Mouse (Mus musculus) embryonic facial prominence, embryonic 10.5 days (tissue): Measurements from ENCODE around the gene Carmil3. TPM values are rescaled to one million over a fixed set of nuclear protein-coding genes. Genes with fewer than 3 reads are reported as not detected.

Experiments used
- DNase-seq: peaks from one replicate; pipeline ENCODE4 v3.0.0-alpha.2; 2017; ENCODE audit warnings: low spot score
- H3K27ac ChIP-seq: fragments of 300-500 bp; sonication (generic); replicated peaks from 2 replicates; pipeline ENCODE4 v1.5.1; 2016; ENCODE audit warnings: mild to moderate bottlenecking
- H3K27me3 ChIP-seq: fragments of 300-500 bp; sonication (generic); replicated peaks from 2 replicates; pipeline ENCODE4 v1.6.1; 2016; ENCODE audit warnings: low read depth, mild to moderate bottlenecking; ENCODE audit not compliant: poor library complexity, severe bottlenecking
- H3K36me3 ChIP-seq: fragments of 300-500 bp; sonication (generic); replicated peaks from 2 replicates; pipeline ENCODE4 v1.6.1; 2016; ENCODE audit warnings: mild to moderate bottlenecking, moderate library complexity
- H3K4me1 ChIP-seq: fragments of 300-500 bp; sonication (generic); 2 replicates; pipeline ENCODE4 v1.6.1; 2016
- H3K4me3 ChIP-seq: fragments of 300-500 bp; sonication (generic); 2 replicates; pipeline ENCODE4 v1.5.1; 2016; ENCODE audit warnings: mild to moderate bottlenecking, moderate library complexity
- H3K9me3 ChIP-seq: fragments of 300-500 bp; sonication (generic); 2 replicates; pipeline ENCODE4 v1.6.1; 2016; ENCODE audit warnings: mild to moderate bottlenecking
- WGBS: fragments of 180-500 bp; shearing (Covaris S2); methylation state at CpG from one replicate; pipeline ENCODE4 v1.1.7; 2016; 5-methylcytosine and 5-hydroxymethylcytosine counted together
- polyA plus RNA-seq: library from polyadenylated mRNA; unstranded; fragments of >200 nt; fragmentation: Nextera tagmentation; extraction: Ambion mirVana; gene quantifications from 2 replicates; pipeline ENCODE4 v1.2.1, GENCODE M21; 2016

Gene Carmil3
- 3.4 and 3.5 TPM in 2 replicates for polyA plus RNA-seq

DNA sequence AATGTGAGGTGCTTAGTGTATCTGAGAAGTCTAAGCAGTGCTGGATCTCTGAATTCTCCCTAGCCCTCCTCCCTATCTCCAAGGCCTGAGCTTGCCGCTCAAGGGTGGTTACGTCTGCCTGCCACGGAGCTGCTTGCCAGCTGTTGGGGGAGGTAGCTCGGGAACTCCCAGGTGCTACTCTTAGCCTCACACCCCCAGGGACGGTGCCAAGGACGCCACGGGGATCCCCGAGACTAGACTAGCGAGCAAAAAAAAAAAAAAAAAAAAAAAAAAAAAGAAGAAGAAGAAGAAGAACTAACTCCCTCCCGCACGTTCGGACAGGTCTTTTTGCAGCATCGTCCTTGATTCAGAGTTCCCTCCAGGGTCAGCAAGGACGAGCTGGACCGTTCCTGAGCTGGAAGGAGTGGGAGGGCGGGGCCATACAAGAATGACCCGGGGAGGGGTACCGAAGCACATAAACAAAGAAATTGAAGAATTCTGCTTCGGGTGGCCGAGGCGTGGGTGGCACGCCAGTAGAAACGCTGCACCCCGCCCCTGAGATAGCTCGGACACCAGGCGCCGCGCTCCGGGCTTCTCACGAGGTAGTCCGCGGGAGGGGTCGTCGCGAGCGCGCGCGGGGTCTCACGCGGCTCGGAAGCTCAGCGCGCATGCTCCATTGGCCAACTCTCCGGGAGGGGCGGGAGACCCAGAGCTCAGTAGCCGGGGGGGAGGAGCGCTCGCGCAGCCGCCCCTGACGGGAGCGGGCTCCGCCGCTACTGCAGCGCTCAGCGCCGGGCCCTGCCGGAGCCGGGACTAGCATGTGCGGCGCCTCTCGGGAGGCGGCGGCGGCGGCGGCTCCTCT lies at the start of gene Carmil3:
Gene Carmil3 (plus strand): TSS at position 291 of the 841 bp plus-strand sequence.
- Histone ChIP-seq H3K4me3 (peak within 1 kb of the TSS; percentile 89), H3K27ac (peak within 1 kb of the TSS; percentile 89), H3K9me3 (no peaks in the 10 kb centered on the region), H3K27me3 (no peaks in the 10 kb centered on the region; the same call in 1 of the 2 replicates), H3K36me3 (peaks cover 44% of the 10 kb centered on the region), H3K4me1 (peaks cover 25% of the 10 kb centered on the region)
- under 1% methylated on average over 68 of the region's 68 CpGs for WGBS
- peak; percentile 86 for DNase-seq

DNA sequence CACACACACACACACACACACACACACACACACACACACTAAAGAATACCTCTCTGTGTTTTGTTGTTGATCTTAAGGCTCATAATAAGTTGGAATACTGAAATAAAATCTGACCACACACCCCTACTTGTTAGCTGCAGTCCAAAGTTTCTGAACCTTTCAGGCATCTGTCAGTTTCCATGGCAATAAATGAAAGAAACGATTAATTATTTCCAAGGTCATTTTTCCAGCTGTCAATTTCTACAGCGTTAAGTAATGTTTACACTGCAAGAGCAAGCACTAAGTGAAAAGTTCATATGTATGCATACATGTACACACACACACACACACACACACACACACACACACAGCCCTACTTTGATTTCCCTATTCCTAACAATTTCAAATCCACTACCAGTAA lies 32.8 kb upstream of the Carmil3 start:
- Histone ChIP-seq H3K27ac (no peak overlapping the region), H3K27me3 (no peaks in the 10 kb centered on the region), H3K4me1 (0 out of 2 replicates have a peak, but pooled peaks cover 6% of the 10 kb centered on the region), H3K4me3 (no peak overlapping the region), H3K9me3 (no peaks in the 10 kb centered on the region; the same call in 1 of the 2 replicates), H3K36me3 (no peaks in the 10 kb centered on the region)
- no peak for DNase-seq
- WGBS: 82% methylated on average over 2 of the region's 2 CpGs

DNA sequence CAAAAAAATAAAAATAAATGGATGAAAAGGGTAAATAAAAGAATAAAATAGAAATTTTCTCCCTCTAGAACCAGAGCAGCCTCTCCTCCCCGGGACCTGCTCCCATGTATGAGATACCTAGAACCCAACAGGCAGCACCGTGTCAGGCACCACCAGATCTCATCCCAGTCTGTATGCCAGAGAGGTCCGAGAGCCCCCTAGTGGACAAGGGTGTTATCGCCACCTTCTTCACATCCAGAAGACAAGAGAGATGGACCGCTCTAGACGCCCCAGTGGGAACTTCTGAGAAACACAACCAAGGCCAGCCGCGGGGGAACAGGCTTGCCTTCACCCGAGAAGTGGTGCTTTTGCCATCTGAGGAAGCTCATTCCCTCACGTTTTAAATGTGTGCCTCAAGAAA lies 32.2 kb upstream of the Carmil3 start:
- no peak overlapping the region for H3K4me3 ChIP-seq
- no peaks in the 10 kb centered on the region; the same call in 1 of the 2 replicates for H3K9me3 ChIP-seq
- H3K27ac ChIP-seq: no peak overlapping the region
- no peaks in the 10 kb centered on the region for H3K27me3 ChIP-seq
- 24% methylated on average over 10 of the region's 10 CpGs for WGBS
- H3K4me1 ChIP-seq: 0 out of 2 replicates have a peak, but pooled peaks cover 6% of the 10 kb centered on the region
- peak; percentile 75 for DNase-seq
- H3K36me3 ChIP-seq: no peaks in the 10 kb centered on the region

DNA sequence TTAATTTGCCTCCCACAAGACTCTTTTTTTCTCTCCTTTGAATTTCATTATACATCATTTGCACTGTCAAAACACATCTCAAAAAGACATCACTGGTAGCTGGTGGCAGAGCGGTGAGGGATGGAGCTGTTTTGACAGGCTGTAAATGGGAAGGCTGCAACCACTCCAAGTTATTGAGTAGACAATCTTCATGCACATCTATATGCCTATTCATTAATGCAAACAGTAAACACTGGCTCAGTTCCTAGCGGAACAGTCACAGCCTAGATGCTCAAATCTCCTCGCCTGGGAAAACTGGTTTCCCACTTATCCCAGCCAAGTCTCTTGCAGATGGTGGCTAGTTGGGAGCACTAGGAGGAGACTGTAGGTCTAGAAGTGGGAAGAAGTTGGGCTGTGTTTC lies 31.7 kb upstream of the Carmil3 start:
- no peaks in the 10 kb centered on the region; the same call in 1 of the 2 replicates for H3K9me3 ChIP-seq
- no peak overlapping the region for H3K4me3 ChIP-seq
- 93% methylated on average over 3 of the region's 3 CpGs for WGBS
- no peaks in the 10 kb centered on the region for H3K36me3 ChIP-seq
- DNase-seq: no peak
- no peak overlapping the region for H3K27ac ChIP-seq
- H3K27me3 ChIP-seq: no peaks in the 10 kb centered on the region
- 0 out of 2 replicates have a peak, but pooled peaks cover 6% of the 10 kb centered on the region for H3K4me1 ChIP-seq

DNA sequence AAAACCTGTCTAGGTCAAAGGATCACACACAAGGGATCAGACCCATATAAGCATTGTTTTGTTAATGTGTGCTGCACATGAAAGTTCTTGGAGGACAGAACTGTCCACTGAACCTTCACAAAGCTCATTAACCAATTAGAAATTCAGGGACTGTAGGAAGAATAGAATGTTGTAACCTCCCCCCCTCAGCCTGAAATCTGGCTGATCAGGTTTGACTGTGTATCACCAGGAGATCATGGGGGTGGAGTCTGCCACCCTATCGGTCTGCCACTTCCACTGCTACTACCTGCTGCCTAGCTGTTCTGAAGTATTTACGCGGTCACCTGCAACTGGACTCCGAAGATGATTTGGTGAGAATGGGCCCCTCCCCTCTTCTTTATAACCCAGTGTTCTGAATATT lies 30.7 kb upstream of the Carmil3 start:
- Histone ChIP-seq H3K36me3 (no peaks in the 10 kb centered on the region), H3K4me3 (no peak overlapping the region), H3K27me3 (no peaks in the 10 kb centered on the region), H3K9me3 (no peaks in the 10 kb centered on the region; the same call in 1 of the 2 replicates), H3K4me1 (0 out of 2 replicates have a peak, but pooled peaks cover 6% of the 10 kb centered on the region), H3K27ac (no peak overlapping the region)
- no peak for DNase-seq
- WGBS: 48% methylated on average over 4 of the region's 4 CpGs

DNA sequence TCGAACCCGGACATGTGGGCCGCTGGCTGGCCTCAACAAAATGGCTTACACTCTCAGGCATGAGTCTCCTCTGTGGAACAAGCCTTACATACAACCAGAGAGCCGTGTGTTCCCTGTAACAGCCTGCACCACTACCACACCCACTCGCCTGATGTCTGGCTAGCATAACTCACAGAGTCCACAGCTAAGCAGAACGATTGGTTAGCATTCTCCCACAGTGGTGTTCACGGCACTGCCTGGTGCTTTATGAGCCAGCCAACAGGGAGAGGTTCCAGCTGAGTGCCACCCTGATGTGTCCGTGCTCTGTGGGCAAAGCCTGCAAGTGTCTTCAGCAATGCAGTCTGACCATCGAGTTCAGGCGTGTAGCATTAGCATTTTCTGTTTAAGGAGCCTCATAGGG lies 30.2 kb upstream of the Carmil3 start:
- Histone ChIP-seq H3K36me3 (no peaks in the 10 kb centered on the region), H3K27me3 (no peaks in the 10 kb centered on the region), H3K4me1 (0 out of 2 replicates have a peak, but pooled peaks cover 6% of the 10 kb centered on the region), H3K4me3 (no peak overlapping the region), H3K27ac (no peak overlapping the region), H3K9me3 (no peaks in the 10 kb centered on the region; the same call in 1 of the 2 replicates)
- DNase-seq: no peak
- WGBS: 74% methylated on average over 10 of the region's 10 CpGs

DNA sequence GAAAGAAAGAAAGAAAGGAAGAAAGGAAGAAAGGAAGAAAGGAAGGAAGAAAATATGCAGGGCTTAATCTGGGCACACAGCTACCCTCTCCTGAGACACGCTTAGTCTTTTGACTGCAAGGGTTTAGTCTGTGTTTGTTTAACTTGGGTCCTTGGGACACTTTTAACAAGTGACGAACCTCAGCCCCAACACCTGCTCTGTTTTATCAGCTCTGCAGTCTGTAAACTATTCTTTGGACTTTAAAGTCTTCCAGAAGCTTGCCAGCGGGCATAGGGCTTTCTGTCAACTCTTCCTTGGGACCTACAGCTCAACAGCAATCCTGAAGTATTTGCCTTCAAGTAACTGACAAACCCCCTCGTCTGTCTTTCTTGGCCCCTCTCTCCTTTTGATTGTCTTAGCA lies 28.7 kb upstream of the Carmil3 start:
- Histone ChIP-seq H3K4me1 (0 out of 2 replicates have a peak, but pooled peaks cover 6% of the 10 kb centered on the region), H3K9me3 (no peaks in the 10 kb centered on the region), H3K4me3 (no peak overlapping the region), H3K27me3 (no peaks in the 10 kb centered on the region), H3K36me3 (no peaks in the 10 kb centered on the region), H3K27ac (no peak overlapping the region)
- no peak for DNase-seq
- 65% methylated on average over 4 of the region's 4 CpGs for WGBS

DNA sequence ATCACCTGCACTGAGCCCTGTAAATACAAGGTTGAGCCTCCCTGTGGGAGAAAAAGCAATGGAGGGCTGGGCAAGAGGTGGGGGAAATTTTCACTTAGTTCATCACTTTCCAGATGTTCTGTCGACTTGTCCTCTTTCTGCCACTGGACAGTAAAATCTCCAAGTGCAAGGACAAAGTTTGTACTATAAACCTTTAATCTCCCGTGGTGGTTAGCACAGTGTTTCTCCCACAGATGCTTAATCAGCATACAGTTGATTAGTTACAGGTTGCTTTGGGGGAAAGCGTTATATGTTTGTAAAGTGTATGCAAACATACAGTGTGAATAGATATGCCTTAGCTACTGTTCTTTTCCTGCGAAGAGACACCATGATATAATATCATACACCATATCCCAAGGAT lies 24.0 kb upstream of the Carmil3 start:
- Histone ChIP-seq H3K4me1 (peaks cover 17% of the 10 kb centered on the region), H3K4me3 (no peak overlapping the region), H3K9me3 (no peaks in the 10 kb centered on the region), H3K36me3 (no peaks in the 10 kb centered on the region), H3K27ac (no peak overlapping the region), H3K27me3 (0 out of 2 replicates have a peak, but pooled peaks cover 8% of the 10 kb centered on the region)
- no peak for DNase-seq
- WGBS: 78% methylated on average over 4 of the region's 4 CpGs

DNA sequence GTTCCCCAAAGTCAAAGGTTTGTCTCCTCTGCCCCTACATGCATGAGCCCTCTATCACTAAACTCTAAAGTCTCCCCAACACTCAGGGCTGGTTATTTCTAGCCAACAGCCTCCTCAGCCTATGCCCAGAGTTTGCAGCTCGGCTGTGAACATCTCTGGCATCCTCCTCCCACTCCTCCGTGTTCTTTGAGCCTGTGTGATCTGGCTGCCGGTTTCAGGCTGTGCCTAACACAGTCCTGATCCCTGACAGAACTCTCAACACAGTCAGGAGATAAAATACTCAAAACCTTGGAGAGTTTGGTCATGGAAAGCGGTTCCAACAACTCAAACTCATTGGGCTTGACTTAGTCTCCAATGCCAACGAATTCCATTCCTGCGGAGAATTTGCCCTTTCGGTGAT lies 23.3 kb upstream of the Carmil3 start:
- 0 out of 2 replicates have a peak, but pooled peaks cover 12% of the 10 kb centered on the region for H3K27me3 ChIP-seq
- DNase-seq: no peak
- H3K9me3 ChIP-seq: no peaks in the 10 kb centered on the region
- WGBS: 81% methylated on average over 7 of the region's 7 CpGs
- peaks cover 20% of the 10 kb centered on the region for H3K4me1 ChIP-seq
- no peak overlapping the region for H3K27ac ChIP-seq
- H3K4me3 ChIP-seq: no peak overlapping the region
- no peaks in the 10 kb centered on the region for H3K36me3 ChIP-seq

DNA sequence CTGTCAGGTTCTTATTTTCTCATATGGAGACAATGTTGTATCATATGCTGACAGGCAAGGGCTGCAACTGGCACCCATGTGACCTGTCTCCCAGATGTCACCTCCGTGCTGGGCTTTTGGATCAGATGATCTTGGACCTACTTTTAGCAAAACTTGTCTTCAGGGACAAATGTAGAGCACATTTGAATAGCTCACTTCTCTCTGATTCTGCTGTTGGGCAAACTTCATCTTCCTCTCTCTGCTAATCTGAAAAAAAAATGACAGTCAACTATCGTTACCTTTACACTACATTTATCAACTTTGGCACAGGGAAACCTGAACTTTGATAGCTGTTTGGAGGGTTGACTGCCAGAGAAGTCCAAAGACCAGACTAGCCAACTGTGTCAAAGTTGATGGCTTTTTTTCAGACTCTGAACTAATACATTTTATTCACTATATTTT lies 22.1 kb upstream of the Carmil3 start:
- Histone ChIP-seq H3K4me3 (no peak overlapping the region), H3K27me3 (0 out of 2 replicates have a peak, but pooled peaks cover 12% of the 10 kb centered on the region), H3K9me3 (no peaks in the 10 kb centered on the region), H3K27ac (no peak overlapping the region), H3K4me1 (peaks cover 20% of the 10 kb centered on the region), H3K36me3 (no peaks in the 10 kb centered on the region)
- WGBS: 87% methylated on average over 2 of the region's 2 CpGs
- DNase-seq: no peak

DNA sequence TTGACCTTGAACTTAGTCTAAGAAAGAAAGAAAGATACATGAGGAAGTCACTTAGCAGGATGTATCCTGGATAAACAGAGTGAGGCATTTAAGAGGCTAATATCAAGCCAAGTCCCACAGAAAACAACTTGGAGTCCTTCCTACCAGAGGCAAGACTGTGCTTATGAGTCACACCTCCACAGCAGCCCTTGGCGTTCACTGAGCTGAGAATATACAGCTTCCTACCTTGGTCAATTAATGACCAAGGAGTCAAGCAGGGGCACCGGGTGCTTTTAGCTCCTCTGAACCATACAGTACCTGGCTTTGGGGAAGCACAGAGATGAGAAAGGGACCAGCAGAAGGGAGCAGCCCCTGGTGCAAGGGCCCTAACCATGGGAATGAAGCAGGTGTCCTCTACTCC lies 21.4 kb upstream of the Carmil3 start:
- H3K4me3 ChIP-seq: no peak overlapping the region
- WGBS: 83% methylated on average over 2 of the region's 2 CpGs
- H3K36me3 ChIP-seq: no peaks in the 10 kb centered on the region
- H3K9me3 ChIP-seq: no peaks in the 10 kb centered on the region
- DNase-seq: no peak
- H3K27me3 ChIP-seq: 0 out of 2 replicates have a peak, but pooled peaks cover 12% of the 10 kb centered on the region
- H3K4me1 ChIP-seq: peaks cover 20% of the 10 kb centered on the region
- no peak overlapping the region for H3K27ac ChIP-seq

DNA sequence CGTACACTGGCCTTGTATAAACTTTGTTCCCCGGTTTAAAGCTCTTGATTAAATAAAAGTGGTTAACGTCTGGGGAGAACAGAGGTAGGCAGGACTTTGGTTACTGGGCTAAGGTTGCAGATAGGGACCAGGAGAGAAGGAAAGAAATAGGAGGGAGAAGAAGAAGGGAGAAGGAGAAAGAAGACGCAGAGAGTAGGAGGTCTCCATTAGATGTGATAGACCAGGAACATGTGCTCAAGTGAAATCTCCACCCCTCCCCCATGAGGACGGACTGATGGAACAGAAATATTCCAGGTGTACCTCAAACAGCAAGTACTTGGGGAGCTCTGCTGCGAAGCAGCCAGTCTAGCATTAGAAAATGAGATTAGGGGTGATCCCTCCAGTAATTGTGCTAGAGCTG lies 20.6 kb upstream of the Carmil3 start:
- peaks cover 20% of the 10 kb centered on the region for H3K4me1 ChIP-seq
- no peaks in the 10 kb centered on the region for H3K9me3 ChIP-seq
- no peak overlapping the region for H3K27ac ChIP-seq
- no peak overlapping the region for H3K4me3 ChIP-seq
- no peak for DNase-seq
- H3K27me3 ChIP-seq: 0 out of 2 replicates have a peak, but pooled peaks cover 12% of the 10 kb centered on the region
- H3K36me3 ChIP-seq: no peaks in the 10 kb centered on the region
- 81% methylated on average over 6 of the region's 6 CpGs for WGBS

DNA sequence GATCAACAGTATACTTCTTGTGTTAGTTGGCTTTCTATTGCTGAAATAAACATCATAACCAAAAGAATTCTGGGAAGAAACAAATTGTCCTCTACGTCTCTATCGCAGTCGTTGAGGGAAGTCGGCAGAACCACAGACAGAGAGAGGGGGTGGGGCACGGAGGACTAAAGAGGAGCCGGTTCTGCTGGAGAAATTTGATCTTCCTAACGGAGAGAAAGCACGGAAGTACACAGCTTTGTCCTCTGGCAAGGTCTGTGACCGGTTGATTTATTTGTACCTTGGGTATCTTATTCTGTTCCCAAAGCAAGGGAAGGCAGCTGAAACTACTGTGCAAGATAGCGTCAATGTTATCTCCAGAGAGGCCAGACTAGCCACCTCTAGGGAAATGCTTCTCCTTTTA lies 19.6 kb upstream of the Carmil3 start:
- Histone ChIP-seq H3K27ac (no peak overlapping the region), H3K36me3 (no peaks in the 10 kb centered on the region), H3K4me1 (peaks cover 20% of the 10 kb centered on the region), H3K9me3 (no peaks in the 10 kb centered on the region), H3K4me3 (peak overlapping the region; percentile 25; the same call in 1 of the 2 replicates), H3K27me3 (0 out of 2 replicates have a peak, but pooled peaks cover 12% of the 10 kb centered on the region)
- WGBS: 11% methylated on average over 10 of the region's 10 CpGs
- DNase-seq: peak; percentile 35
